Mouse (Mus musculus) macrophage (primary cell): ENCODE results near the gene Nab1. TPM values are rescaled to one million over a fixed set of nuclear protein-coding genes. Genes with fewer than 3 reads are reported as not detected.

Experiments
- H3K27ac ChIP-seq: fragments of 350-480 bp; formaldehyde crosslinking; 2 replicates; pipeline ENCODE4 v1.9.0; 2021
- H3K36me3 ChIP-seq: fragments of 350-480 bp; formaldehyde crosslinking; 2 replicates; pipeline ENCODE4 v1.9.0; 2021; ENCODE audit errors: inconsistent target
- H3K4me3 ChIP-seq: fragments of 350-480 bp; formaldehyde crosslinking; 2 replicates; pipeline ENCODE4 v1.9.0; 2021; ENCODE audit errors: inconsistent target
- H3K79me2 ChIP-seq: fragments of 350-480 bp; formaldehyde crosslinking; 2 replicates; pipeline ENCODE4 v1.9.0; 2021; ENCODE audit errors: inconsistent target
- WGBS: methylation state at CpG from one replicate; pipeline ENCODE4 v1.1.7; 2026; ENCODE audit warnings: inconsistent platforms; ENCODE audit not compliant: missing documents; 5-methylcytosine and 5-hydroxymethylcytosine counted together
- polyA plus RNA-seq: library from polyadenylated mRNA; stranded (reverse); fragments of 250-400 nt; gene quantifications from 3 replicates; pipeline ENCODE4 v1.2.4, GENCODE M21; 2018; ENCODE audit warnings: inconsistent platforms

The Nab1 gene
- polyA plus RNA-seq, 1 experiment from 2014 or later: 59.6 TPM

- Histone ChIP-seq H3K4me3 (no peak overlapping the region), H3K27ac (no peak overlapping the region), H3K36me3 (peaks cover 15% of the 10 kb centered on the region; the same call in 1 of the 2 replicates), H3K79me2 (no peaks in the 10 kb centered on the region)
- 83% methylated on average over 3 of the region's 3 CpGs for WGBS
Observed at GRCm38 (mm10) chr1:52454509-52455001, 45.9 kb downstream of the Nab1 start.

GRCm38 (mm10) chr1:52451360-52451759 is 49.1 kb downstream of the Nab1 start:
- 100% methylated on average over 1 of the region's 1 CpGs for WGBS
- H3K36me3 ChIP-seq: no peaks in the 10 kb centered on the region
- no peak overlapping the region for H3K4me3 ChIP-seq
- H3K79me2 ChIP-seq: no peaks in the 10 kb centered on the region
- no peak overlapping the region for H3K27ac ChIP-seq

GRCm38 (mm10) chr1:52435856-52436255 is 64.6 kb downstream of the Nab1 start:
- H3K36me3 ChIP-seq: no peaks in the 10 kb centered on the region
- no peak overlapping the region for H3K27ac ChIP-seq
- no peaks in the 10 kb centered on the region for H3K79me2 ChIP-seq
- WGBS: 87% methylated on average over 6 of the region's 6 CpGs
- no peak overlapping the region for H3K4me3 ChIP-seq

DNA sequence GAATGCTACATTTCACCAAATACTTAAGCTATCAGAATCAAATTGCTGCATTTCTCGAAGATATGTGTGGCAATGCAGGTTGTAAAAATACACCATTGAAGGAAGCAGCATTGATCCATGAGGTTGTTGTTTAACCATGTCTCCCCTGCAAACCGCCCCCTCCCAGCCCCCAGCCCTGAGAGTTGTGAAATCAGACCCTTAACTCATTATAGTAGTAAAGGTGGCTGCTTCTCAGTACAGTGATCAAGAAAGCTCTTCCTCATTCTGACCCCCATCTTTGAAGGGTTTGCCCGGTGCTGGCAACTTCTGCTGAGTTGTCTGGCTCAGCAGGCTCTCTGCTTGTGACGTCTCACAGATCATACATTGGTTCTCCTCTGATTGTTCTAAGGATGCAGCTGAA is 66.4 kb downstream of the Nab1 start:
- no peak overlapping the region for H3K4me3 ChIP-seq
- 62% methylated on average over 4 of the region's 4 CpGs for WGBS
- H3K79me2 ChIP-seq: no peaks in the 10 kb centered on the region
- H3K27ac ChIP-seq: no peak overlapping the region
- no peaks in the 10 kb centered on the region for H3K36me3 ChIP-seq

- no peak overlapping the region for H3K4me3 ChIP-seq
- no peak overlapping the region for H3K27ac ChIP-seq
- no peaks in the 10 kb centered on the region for H3K79me2 ChIP-seq
- H3K36me3 ChIP-seq: no peaks in the 10 kb centered on the region
- 94% methylated on average over 8 of the region's 8 CpGs for WGBS
Observed at GRCm38 (mm10) chr1:52431806-52432205, 68.7 kb downstream of the Nab1 start.

DNA sequence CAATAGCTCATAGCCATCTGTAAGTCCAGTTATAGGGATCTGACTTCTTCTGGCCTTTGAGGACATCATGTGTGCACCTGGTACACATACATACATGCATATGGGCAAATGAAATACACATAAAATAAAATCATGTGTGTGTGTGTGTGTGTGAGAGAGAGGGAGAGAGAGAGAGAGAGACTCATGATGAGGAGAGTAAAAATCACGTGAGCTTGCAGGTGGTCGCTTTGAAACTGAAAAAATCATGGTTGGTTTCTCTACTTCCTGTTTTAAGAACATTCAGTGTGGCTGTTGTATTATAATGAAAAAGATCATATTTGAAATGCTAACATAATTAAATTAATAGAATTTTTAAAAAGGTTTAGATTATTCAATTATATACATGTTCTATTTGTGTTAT is 69.9 kb downstream of the Nab1 start:
- WGBS: 0% methylated on average over 1 of the region's 2 CpGs
- H3K79me2 ChIP-seq: no peaks in the 10 kb centered on the region
- H3K4me3 ChIP-seq: no peak overlapping the region
- no peak overlapping the region for H3K27ac ChIP-seq
- H3K36me3 ChIP-seq: no peaks in the 10 kb centered on the region

DNA sequence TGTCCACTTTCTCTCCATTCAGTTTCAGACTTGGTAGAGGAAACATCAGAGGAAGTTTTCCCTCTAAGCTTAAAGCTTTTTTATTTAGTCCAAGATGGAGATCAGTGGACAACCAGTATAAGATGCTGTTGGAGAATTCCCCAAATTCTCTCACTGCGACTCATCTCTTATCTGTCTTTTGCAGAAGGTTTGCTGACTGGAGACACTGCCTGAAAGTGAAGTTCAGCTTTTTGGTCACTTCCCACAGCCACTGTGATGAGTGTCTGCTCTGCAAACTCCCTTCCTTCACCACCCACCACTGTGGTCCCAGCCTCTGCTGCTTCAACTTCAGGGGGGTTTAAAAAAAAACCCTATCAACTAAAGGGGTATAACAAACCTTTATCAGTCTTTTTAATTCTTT is 70.4 kb downstream of the Nab1 start:
- no peak overlapping the region for H3K4me3 ChIP-seq
- 86% methylated on average over 1 of the region's 1 CpGs for WGBS
- no peak overlapping the region for H3K27ac ChIP-seq
- H3K79me2 ChIP-seq: no peaks in the 10 kb centered on the region
- no peaks in the 10 kb centered on the region for H3K36me3 ChIP-seq

GRCm38 (mm10) chr1:52427841-52428464 is 72.5 kb downstream of the Nab1 start:
- Histone ChIP-seq H3K36me3 (no peaks in the 10 kb centered on the region), H3K79me2 (no peaks in the 10 kb centered on the region), H3K4me3 (no peak overlapping the region), H3K27ac (no peak overlapping the region)
- 91% methylated on average over 2 of the region's 2 CpGs for WGBS

DNA sequence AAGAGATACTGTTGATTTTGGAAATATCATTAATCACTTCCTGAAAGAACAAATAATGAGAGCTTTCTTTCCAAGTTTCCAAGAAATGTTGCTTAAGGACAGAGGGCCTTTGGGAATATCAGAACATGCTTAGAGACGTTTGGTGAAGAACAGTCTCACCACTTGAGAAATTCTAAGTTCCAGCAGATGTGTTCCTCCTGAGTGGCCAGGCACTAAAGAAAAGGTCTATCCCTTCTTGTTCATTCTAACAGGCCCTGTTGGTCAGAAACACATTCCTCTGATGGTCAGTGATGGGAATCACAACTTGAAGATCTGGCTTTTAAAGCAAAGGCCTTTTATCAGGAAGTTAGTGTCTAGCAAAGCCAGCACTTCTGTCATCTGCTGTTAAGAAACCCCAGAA is 76.6 kb downstream of the Nab1 start:
- H3K36me3 ChIP-seq: no peaks in the 10 kb centered on the region
- H3K27ac ChIP-seq: no peak overlapping the region
- no peak overlapping the region for H3K4me3 ChIP-seq
- 94% methylated on average over 1 of the region's 1 CpGs for WGBS
- H3K79me2 ChIP-seq: no peaks in the 10 kb centered on the region

DNA sequence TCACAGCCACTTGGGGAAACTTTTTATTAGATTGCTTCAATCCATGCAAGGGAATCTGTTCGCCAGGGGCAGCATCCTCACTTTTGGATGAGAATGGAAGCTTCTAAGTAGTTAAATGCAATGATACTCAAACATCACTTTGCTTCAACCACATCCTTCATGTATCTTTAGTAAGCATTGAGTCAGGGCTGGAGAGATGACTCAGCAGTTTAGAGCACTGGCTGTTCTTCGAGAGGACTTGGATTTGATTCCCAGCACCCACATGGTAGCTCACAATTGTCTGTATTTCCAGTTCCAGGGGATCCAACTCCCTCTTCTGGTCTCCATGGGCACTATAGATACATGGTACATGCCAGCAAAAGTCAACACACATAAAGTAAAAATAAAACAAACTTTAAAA is 77.4 kb downstream of the Nab1 start:
- 95% methylated on average over 2 of the region's 2 CpGs for WGBS
- H3K79me2 ChIP-seq: no peaks in the 10 kb centered on the region
- no peak overlapping the region for H3K4me3 ChIP-seq
- no peaks in the 10 kb centered on the region for H3K36me3 ChIP-seq
- no peak overlapping the region for H3K27ac ChIP-seq

DNA sequence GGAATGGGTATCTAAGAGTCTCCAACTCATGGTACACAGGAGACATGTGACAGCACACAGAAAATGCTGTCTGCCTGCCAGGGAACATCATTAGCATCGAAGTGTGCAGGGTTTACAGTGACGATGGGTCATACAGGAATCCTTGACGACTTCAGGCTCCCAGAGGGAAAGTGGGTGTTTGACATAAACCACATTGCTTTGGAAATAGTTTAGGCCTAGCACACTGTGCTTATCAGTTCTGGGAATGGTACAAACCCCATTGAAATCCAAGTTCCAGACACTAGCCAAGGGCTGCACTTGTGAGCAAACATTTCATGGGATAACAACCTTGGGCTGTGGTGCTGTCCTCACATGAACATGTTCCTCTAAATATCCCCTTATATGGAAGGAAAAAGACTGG is 78.3 kb downstream of the Nab1 start:
- Histone ChIP-seq H3K79me2 (no peaks in the 10 kb centered on the region), H3K4me3 (no peak overlapping the region), H3K27ac (no peak overlapping the region), H3K36me3 (no peaks in the 10 kb centered on the region)
- 96% methylated on average over 3 of the region's 3 CpGs for WGBS

DNA sequence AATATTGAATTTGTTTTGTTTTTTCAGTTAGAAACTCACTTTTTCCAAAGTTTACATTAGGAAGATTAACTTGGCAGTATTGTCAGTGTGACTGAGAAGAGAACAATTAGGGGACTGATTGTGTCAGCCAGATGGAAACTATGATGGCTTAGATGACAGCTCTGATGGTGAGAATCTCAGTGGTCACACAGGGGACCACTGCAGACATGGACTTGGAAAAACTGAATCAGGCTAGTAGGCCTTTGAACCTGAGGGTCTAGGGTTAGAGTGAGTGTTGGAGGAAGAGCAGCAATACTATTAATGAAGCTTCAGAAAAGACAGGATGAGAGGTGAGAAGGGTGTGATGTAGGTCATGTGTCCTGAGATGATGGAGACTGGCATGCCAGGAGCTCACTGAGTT is 78.9 kb downstream of the Nab1 start:
- no peak overlapping the region for H3K4me3 ChIP-seq
- no peaks in the 10 kb centered on the region for H3K36me3 ChIP-seq
- no peak overlapping the region for H3K27ac ChIP-seq
- H3K79me2 ChIP-seq: no peaks in the 10 kb centered on the region

GRCm38 (mm10) chr1:52419088-52419819 is 81.2 kb downstream of the Nab1 start:
- Histone ChIP-seq H3K4me3 (no peak overlapping the region), H3K36me3 (no peaks in the 10 kb centered on the region), H3K27ac (no peak overlapping the region), H3K79me2 (no peaks in the 10 kb centered on the region)
- WGBS: 93% methylated on average over 7 of the region's 7 CpGs
